Mouse (Mus musculus) fat pad, adult 2 months (tissue): Measurements from ENCODE around the gene Panx1.

ENCODE experiments used
- DNase-seq: peaks from one replicate; pipeline ENCODE4 v3.0.0-alpha.2; 2011; ENCODE audit warnings: low read depth, low spot score; ENCODE audit errors: extremely low read depth

The Panx1 gene

GRCm38 (mm10) chr9:15027725-15028124 lies 17.6 kb downstream of the Panx1 start:
- DNase-seq, result no peak

DNA sequence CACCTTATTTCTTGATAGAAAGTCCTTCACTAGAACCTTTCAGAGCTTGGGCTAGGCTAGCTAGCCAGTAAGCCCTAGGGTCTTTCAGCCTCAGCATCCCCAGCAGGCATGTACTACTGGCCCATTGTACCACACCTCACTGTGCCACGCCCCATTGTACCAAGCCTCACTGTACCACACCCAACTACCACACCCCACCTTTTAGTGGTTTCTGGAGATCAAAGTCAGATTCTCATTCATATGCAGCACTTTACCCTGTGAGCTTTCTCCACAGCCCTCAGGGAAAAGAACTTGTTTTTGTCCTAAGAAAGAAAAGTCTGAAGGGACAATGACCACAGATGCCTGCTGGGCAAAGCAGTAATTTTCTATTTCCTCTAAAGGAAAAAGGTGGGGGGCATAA lies 22.2 kb downstream of the Panx1 start:
- DNase-seq, result no peak

- DNase-seq, result no peak
Measured at GRCm38 (mm10) chr9:15021156-15021555, 24.1 kb downstream of the Panx1 start.

DNA sequence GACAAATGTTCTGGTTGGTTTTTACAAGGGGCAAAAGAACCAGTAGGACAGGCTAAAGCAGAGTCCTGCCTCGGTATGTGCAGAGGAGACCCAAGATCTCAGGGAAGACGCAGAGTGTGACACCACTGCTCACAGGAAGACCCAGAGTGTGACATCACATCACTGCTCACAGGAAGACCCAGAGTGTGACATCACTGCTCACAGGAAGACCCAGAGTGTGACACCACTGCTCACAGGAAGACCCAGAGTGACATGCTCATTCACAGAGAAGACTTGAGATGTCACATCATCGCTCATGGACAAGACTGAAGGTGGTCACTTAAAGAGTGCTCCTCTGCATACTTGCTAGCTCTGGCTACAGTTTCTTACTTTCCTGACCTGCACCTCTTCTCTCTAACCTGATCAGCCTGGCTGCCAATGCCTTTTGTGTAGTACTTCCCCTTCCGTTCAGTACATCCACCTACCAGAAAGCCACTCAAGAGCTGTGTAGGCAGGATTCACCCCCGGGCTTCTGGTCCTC lies 24.7 kb downstream of the Panx1 start:
- no peak for DNase-seq

GRCm38 (mm10) chr9:15018756-15019131 lies 26.5 kb downstream of the Panx1 start:
- DNase-seq, result no peak

DNA sequence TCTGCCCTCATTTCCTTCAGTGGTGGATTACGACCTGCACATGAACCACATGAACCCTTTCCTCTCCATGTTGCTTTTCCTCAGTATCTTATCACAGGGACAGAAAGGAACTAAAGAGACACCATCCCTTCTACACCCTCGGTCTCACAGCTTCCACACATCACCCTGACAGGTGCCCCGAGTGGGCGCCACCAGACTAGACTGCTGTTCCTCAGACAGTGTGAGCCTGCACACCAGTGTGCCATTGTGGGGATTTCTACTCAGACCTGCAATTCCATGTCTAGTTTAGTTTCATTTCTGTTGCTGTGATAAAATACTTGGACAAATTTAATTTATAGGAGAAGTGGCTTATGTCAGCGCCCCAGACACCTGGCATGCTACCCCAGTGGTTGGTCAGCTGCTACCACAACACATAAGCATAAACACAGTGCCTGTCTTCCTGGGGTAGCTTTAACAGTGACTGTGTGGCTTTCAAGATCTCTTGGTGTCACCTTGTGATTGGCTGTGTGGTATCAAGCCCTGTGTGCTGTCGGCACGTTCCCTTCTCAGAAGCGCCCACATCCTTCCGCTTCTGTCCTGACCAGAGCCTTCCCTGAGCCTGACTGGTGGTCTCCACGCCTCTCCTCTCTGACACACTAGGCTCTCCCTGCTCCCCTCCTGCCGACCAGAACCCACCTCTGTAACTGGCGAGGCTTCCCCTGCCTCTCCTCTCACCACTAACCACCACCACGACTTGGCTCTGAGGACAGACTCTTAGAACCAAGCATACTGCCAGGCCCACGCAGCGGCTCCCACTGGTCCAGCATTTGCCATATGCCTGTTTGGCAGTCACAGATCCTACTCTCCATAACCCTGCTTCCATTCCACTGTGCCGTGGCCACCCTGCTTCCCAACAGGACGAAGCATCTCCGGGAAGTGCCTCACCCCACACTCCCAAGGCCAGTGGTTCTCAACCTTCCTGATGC lies 27.2 kb downstream of the Panx1 start:
- DNase-seq, result no peak

- no peak for DNase-seq
Measured at GRCm38 (mm10) chr9:15015223-15015956, 29.9 kb downstream of the Panx1 start.

DNA sequence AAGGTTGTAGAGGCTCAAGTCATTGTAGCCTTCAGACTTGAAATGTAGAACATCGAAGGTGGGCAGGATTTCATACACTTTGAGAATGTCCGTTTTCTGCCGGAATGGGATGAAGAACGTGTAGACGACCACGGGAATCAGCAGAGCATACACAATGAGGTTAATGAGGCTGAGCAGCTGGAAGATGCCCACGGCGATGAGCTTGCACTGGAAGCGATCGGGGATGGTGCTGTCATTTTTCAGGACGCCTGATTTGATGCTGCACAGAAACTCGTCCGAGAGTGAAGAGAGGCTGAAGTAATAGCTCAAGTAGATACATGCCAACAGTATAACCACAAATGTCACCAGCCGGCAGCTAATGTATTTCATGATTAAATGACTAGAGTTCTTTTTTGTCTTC lies 37.7 kb downstream of the Panx1 start:
- DNase-seq, result no peak

DNA sequence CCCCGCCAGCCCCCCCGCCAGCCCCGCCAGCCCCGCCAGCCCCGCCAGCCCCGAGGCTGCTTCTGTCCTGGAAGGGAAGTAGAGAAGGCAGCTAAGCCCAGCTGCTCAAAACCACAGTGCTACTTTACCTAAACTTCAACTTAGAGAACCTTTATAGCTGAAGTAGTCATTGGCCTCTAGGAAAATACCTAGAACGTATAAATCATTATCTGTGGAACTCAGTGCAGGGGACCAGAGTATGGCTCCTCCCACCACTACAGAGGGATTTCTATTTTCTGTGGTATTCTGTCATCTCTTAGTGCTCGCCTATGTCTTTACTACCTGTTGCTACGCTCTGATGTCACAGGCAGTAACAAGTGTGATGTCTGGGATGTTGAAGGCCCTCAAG lies 41.0 kb downstream of the Panx1 start:
- no peak for DNase-seq

DNA sequence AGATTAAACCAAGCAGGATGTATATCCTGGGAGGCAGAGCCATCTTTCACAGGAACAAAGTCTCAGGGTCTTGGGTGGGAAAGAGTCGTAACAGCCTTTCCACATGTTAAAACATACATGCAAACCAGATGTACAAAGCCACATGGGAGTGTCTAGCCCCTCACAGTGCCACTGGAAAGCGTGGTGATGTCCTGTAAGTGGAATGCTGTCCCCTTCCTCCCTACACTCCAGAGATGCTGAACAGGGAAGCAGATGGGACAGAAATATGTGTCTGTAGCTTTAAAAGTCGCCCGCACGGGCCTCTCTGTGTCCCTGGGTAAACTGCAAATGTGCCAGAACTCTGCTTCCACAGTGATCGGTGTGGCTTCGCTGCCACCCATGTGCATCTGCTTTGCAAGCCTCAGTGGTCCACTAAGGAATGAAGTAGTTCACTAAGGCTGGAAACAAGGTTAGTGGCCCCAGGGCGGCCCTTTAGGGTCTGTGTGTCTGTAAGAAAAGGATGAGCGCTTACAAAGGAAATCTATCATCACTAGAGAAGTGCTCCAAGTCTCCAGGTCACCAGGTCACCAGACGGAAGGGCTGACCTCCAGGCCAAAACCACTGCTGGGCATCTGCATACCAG lies 41.5 kb downstream of the Panx1 start:
- no peak for DNase-seq

DNA sequence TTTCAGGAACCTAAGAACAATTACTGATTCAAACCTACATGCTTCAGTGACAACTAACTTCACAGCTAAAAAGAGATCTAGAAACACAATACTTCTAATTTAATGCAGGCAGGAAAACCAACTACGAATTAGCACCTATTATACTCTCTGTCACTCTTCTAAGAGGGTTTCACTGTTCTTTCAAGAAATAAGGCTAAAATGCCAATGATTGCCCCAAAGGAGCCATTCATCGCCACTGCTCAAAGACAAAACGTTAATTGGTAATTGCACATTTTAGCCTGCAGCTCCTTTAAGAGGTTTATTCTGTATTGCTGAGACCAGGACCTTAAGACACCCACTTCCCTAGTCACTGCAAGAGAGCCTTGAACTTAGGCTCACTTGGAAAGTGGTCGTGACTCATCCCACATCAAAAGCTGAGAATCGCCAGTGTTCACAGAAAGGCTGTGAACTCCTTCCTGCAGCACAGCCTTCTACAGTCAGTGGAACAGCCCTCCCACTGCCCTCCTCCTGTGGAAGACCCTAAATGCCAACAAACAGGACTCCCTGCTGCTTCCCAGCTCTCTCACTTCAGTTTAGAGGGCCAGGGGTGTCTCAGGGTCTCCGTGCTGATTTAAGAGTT lies 42.2 kb downstream of the Panx1 start:
- no peak for DNase-seq

GRCm38 (mm10) chr9:14998790-14999189 lies 46.5 kb downstream of the Panx1 start:
- DNase-seq, result no peak

DNA sequence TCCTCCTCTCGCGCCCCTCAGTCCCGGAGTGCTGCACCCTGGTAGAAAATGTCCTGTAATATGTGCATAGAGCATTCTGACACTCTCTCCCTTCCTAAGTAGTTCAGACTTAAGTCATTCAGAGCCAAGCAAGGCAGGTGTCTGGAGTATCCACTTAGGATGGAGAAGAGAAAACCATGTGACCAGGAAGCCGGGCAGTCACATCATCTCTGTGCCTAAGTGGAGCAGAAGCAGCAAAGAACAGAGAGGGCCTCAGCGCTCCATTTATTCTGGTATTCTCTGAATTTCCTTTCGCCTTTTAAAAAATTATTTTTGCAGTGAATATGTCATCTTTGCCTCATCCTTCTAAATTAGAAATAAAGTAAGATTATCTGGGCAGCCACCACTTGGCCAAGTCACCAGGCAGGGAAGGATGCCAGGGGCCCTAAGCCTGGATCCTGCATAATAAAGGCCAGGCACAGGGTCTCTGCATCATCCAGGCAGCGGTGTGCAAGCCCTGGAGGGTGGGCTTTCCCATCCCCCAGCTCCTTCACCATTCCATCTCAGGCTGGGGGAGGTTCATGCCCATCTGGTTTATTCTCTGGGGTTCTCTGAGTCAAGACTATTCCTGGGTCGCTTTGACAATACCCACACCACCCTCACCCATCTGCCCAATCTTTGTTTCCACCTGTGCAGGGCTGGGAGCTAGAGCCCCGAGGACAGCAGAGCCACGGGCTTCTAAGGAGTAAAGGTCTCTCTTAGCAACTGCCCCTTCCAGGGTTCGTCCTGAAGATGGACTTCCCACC lies 47.8 kb downstream of the Panx1 start:
- no peak for DNase-seq

GRCm38 (mm10) chr9:14995525-14995924 lies 49.8 kb downstream of the Panx1 start:
- no peak for DNase-seq

DNA sequence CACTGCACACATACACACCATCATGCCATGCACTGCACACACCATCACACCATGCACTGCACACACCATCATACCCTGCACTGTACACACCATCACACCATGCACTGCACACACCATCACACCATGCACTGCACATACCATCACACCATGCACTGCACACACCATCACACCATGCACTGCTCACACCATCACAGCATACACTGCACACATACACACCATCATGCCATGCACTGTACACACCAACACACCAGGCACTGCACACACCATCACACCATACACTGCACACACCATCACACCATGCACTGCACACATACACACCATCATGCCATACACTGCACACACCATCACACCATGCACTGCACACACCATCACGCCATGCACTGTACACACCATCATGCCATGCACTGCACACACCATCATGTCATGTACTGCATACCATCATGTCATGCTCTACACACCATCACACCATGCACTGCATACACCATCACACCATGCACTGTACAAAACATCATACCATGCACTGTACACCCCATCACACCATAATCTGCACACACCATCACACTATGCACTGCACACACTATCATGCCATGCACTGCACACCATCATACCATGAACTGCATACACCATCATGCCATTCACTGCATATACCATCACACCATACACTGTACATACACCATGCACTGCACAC lies 56.5 kb downstream of the Panx1 start:
- DNase-seq, result no peak

DNA sequence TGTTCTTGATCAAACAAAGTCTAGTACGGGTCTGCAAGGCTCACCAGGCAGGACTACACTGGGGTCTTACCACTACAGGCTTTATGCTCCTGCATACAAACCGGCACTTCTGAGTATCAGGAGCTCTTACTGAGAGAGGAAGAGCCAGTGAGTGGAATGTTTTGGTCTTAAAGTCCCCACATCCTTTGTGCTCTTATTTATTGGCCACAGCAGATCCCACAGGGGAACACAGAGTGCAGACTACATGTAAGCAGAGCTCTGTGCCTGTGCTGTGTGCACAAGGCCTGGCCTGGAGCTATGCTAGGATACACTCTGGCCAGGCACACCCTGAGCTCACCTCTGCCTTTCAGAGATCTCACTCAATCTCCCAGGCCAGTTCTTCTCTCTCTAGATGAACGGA lies 62.1 kb downstream of the Panx1 start:
- no peak for DNase-seq

DNA sequence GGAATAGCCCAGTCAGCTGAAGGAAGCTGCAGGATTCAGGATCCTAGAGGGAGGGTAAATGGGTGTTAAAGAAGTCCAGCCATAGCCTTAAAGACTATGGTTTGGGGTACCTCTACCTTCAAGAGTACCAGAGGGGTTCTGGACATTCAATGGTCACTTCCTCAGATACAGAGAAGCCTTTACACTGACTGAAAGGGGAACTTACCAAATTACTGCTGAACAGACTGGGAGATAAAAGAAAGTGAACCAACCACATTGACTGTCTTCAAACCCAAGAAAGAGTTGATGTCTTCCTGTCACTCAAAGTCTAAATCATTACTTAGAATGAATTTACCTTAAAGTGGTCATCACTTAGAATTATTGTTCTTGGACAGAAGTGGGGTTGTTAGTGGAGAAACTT lies 62.6 kb downstream of the Panx1 start:
- no peak for DNase-seq

- no peak for DNase-seq
Measured at GRCm38 (mm10) chr9:14981539-14982155, 63.6 kb downstream of the Panx1 start.
